Mouse (Mus musculus): Measurements from ENCODE around the gene Ovol3. TPM values are rescaled to one million over a fixed set of nuclear protein-coding genes. Genes with fewer than 3 reads are reported as not detected.
"Not testable (repeated sequence)": the region's sequence is repeated elsewhere in the genome, so short reads cannot be mapped to it uniquely, and the experiment has no call there.

The Ovol3 gene
- polyA plus RNA-seq, 1 experiment = not detected

DNA sequence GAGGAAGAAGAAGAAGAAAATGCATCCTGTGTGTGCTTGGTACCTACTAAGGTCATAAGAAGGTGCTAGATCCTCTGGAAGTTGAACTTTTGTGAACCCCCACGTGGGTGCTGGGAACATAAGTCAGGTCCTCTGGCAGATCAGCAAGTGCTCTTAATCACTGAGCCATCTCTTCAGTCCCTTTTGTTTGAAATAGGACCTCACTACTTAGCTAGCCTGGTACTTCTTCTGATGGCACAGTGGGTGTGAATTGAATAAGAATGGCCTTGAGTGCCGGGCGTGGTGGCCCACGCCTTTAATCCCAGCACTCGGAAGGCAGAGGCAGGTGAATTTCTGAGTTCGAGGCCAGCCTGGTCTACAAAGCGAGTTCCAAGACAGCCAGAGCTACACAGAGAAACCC, 30.4 kb upstream of the Ovol3 start:
- H3K4me1 ChIP-seq (ENCODE audit: control insufficient read depth, insufficient read depth, low read length) = no peaks in the 10 kb centered on the region

GRCm38 (mm10) chr7:30265531-30265930, 30.0 kb upstream of the Ovol3 start:
- H3K27ac ChIP-seq (ENCODE audit: insufficient read depth, low read length) = no peak overlapping the region
- H3K4me1 ChIP-seq (ENCODE audit: control insufficient read depth, insufficient read depth, low read length) = no peaks in the 10 kb centered on the region
- no peak for TF ChIP-seq CTCF (IDR thresholded peaks at IDR 0.05; ENCODE audit: borderline replicate concordance, insufficient read depth, low read length)
- TF ChIP-seq POLR2A (IDR thresholded peaks at IDR 0.05; ENCODE audit: low read depth, low read length) = no peak
- no peak overlapping the region for H3K4me3 ChIP-seq (ENCODE audit: insufficient read depth, low read length)

More for the DNA sequence above, 30.4 kb upstream of the Ovol3 start:
- Histone ChIP-seq H3K4me3 (ENCODE audit: insufficient read depth, low read length) (no peak overlapping the region), H3K27ac (ENCODE audit: insufficient read depth, low read length) (no peak overlapping the region)
- TF ChIP-seq CTCF (IDR thresholded peaks at IDR 0.05; ENCODE audit: borderline replicate concordance, insufficient read depth, low read length) = no peak
- no peak for TF ChIP-seq POLR2A (IDR thresholded peaks at IDR 0.05; ENCODE audit: low read depth, low read length)

DNA sequence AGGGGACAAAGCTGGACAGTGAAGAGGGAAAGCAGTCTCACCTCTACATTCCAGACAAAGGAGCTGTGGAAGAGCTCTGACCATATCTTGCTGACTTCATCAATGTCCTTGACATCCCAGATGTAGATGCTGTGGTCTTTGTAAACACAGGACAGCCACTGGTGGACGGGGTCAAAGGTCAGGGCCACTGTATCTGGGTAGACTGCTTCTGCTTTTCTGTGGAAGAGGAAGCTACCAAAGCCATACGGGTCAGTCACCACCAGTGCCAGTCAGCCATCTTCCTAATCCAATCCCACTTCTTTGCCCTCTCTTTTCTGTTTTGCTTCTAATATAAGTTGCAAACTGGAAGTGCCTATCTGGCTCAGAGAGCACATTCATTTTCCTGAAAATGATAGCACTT, 29.5 kb upstream of the Ovol3 start:
- no peak overlapping the region for H3K4me3 ChIP-seq (ENCODE audit: insufficient read depth, low read length)
- no peak for TF ChIP-seq POLR2A (IDR thresholded peaks at IDR 0.05; ENCODE audit: low read depth, low read length)
- TF ChIP-seq CTCF (IDR thresholded peaks at IDR 0.05; ENCODE audit: borderline replicate concordance, insufficient read depth, low read length) = no peak

DNA sequence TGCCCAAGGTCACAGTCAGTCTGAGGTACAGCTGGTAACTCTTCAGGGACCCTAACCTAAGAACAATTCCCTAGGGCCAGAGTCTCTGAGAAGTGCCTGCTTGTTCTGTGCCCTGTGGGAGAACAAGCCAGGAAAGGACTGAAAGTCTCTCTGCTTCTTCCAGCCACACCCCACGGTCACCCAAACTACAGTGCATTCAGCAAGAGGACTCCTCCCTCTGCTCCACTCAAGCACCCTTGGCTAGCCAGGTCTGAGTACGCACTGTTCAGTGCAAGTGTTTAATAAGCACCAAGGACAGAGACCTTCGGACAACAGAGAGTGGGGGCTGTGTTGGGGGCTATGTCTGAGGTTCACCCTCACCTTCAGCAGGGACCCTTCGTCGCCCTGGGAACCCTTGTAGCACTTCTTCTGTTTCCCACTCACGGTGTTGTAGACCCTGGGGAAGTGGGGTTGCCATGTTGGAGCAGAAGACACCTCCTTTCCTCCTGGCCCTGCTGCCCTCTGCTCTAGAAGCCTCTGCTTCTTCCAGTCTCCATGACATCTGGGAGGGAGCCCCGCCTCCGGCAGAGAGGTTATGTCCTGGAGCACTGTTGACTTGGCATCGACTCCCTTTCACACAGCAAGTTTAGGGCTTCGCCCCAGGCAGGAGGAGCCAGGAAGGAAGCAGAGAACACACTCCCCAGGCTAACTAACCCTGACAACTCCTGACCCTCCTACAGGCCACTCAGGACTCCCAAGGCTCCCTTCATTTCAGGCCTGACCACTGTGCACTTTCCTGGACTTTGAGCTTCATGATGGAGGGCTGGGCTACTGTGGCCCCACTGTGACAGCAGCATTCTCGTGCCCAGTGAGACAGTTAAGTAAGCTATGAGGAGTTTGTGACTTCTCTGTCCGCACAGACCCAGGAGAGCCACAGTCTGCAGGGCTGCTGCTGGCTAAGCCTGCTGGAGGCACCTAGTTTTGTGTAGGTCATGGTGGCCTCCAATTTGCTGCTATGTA, 16.7 kb upstream of the Ovol3 start:
- H3K4me3 ChIP-seq (ENCODE audit: insufficient read depth, low read length) = no peak overlapping the region
- TF ChIP-seq POLR2A (IDR thresholded peaks at IDR 0.05; ENCODE audit: low read depth, low read length) (no peak), CTCF (IDR thresholded peaks at IDR 0.05; ENCODE audit: borderline replicate concordance, insufficient read depth, low read length) (no peak)
- H3K4me1 ChIP-seq (ENCODE audit: control insufficient read depth, insufficient read depth, low read length) = no peaks in the 10 kb centered on the region
- no peak overlapping the region for H3K27ac ChIP-seq (ENCODE audit: insufficient read depth, low read length)

More for the DNA sequence above, 29.5 kb upstream of the Ovol3 start:
- no peak overlapping the region for H3K27ac ChIP-seq (ENCODE audit: insufficient read depth, low read length)
- H3K4me1 ChIP-seq (ENCODE audit: control insufficient read depth, insufficient read depth, low read length) = no peaks in the 10 kb centered on the region

DNA sequence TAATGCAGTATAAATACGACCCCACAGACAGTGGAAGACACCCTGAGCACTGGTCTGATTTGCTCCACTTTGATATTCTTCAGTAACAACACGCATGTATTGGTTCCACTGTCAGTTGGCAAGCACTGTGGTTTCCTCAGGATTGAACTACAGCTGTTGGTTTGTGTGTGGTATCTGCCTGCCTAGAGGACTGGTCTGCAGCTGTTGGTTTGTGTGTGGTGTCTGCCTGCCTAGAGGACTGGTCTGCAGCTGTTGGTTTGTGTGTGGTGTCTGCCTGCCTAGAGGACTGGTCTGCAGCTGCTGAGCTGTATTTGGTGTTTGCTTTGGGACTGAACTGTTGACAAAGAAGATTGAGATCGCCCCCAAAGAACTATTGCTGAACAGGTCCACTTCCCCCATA, 1.8 kb upstream of the Ovol3 start:
- not testable (repeated sequence) for H3K27ac ChIP-seq (ENCODE audit: insufficient read depth, low read length); H3K4me3 ChIP-seq (ENCODE audit: insufficient read depth, low read length); H3K4me1 ChIP-seq (ENCODE audit: control insufficient read depth, insufficient read depth, low read length)

DNA sequence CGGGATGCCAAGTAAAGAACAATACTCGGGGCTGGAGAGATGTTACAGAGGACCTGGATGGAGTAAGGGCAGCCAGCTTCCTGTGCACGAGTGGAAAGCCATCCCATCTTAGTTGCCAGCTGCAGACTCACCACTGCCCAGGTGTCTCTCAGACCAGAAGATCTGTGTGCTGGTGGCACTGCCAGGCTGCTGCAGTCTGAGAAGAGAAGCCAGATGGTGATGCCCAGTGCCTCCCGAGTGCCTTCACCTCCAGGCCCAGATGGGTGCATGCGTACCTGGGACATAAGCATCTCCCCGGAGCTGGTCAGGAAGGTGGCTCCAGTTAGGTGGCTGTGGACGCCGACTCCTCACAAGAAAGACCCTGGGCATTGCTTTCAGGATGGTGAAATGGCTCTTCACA, 434 bp downstream of the Ovol3 start:
- TF ChIP-seq POLR2A (IDR thresholded peaks at IDR 0.05; ENCODE audit: low read depth, low read length) (no peak), CTCF (IDR thresholded peaks at IDR 0.05; ENCODE audit: borderline replicate concordance, insufficient read depth, low read length) (no peak)
- Histone ChIP-seq H3K27ac (ENCODE audit: insufficient read depth, low read length) (no peak overlapping the region), H3K4me1 (ENCODE audit: control insufficient read depth, insufficient read depth, low read length) (no peaks in the 10 kb centered on the region; the same call in 1 of the 2 replicates), H3K4me3 (ENCODE audit: insufficient read depth, low read length) (no peak overlapping the region)

GRCm38 (mm10) chr7:30234276-30234858, 1.2 kb downstream of the Ovol3 start:
- TF ChIP-seq POLR2A (IDR thresholded peaks at IDR 0.05; ENCODE audit: low read depth, low read length) = no peak
- no peak overlapping the region for H3K27ac ChIP-seq (ENCODE audit: insufficient read depth, low read length)
- no peak overlapping the region for H3K4me3 ChIP-seq (ENCODE audit: insufficient read depth, low read length)
- no peaks in the 10 kb centered on the region; the same call in 1 of the 2 replicates for H3K4me1 ChIP-seq (ENCODE audit: control insufficient read depth, insufficient read depth, low read length)

DNA sequence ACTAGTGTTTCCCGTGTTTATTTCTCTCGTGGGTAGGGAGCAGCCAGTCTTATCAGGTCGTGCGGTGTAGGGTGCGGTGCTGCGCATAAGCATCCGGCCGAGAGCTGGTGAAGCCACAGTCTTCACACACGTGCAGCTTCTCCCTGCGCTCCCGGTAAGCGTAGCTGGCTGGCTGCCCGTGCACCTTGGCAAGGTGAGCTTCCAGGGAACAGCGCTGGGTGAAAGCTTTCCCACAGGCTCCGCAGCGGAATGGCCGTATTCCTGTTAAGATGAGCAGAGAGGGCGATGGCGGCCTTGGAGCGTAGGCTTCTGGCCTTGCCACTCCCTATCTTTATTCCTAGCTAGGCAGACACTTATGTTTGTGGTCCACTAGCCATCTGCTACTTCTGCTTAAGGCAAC, 2.1 kb downstream of the Ovol3 start:
- TF ChIP-seq POLR2A (IDR thresholded peaks at IDR 0.05; ENCODE audit: low read depth, low read length) (no peak), CTCF (IDR thresholded peaks at IDR 0.05; ENCODE audit: borderline replicate concordance, insufficient read depth, low read length) (no peak)
- no peaks in the 10 kb centered on the region; the same call in 1 of the 2 replicates for H3K4me1 ChIP-seq (ENCODE audit: control insufficient read depth, insufficient read depth, low read length)
- H3K27ac ChIP-seq (ENCODE audit: insufficient read depth, low read length) = no peak overlapping the region
- H3K4me3 ChIP-seq (ENCODE audit: insufficient read depth, low read length) = no peak overlapping the region

GRCm38 (mm10) chr7:30232631-30233148, 2.8 kb downstream of the Ovol3 start:
- Histone ChIP-seq H3K27ac (ENCODE audit: insufficient read depth, low read length) (no peak overlapping the region), H3K4me1 (ENCODE audit: control insufficient read depth, insufficient read depth, low read length) (no peaks in the 10 kb centered on the region; the same call in 1 of the 2 replicates), H3K4me3 (ENCODE audit: insufficient read depth, low read length) (peak overlapping the region; percentile 63)
- no peak for TF ChIP-seq POLR2A (IDR thresholded peaks at IDR 0.05; ENCODE audit: low read depth, low read length)
- peak; percentile 52; the same call in 1 of the 2 replicates for TF ChIP-seq CTCF (IDR thresholded peaks at IDR 0.05; ENCODE audit: borderline replicate concordance, insufficient read depth, low read length)
